Mouse (Mus musculus): ENCODE measurements around the gene Ldhb.

GRCm38 (mm10) chr6:142503601-142504000 is 4.2 kb downstream of the Ldhb start:
- TF ChIP-seq CTCF (IDR thresholded peaks at IDR 0.05; ENCODE audit: extremely low read depth, insufficient read length, insufficient replicate concordance, low read depth, low read length) = no peak
- no peak for TF ChIP-seq POLR2A (IDR thresholded peaks at IDR 0.05; ENCODE audit: low read depth, low read length)
